Mouse (Mus musculus): Measurements from ENCODE around the gene Rab3ip. TPM values are rescaled to one million over a fixed set of nuclear protein-coding genes. Genes with fewer than 3 reads are reported as not detected.
A peak's percentile ranks its signal among the peaks of the same experiment; 100 is the strongest.

Gene Rab3ip
- polyA plus RNA-seq, 1 experiment from 2014 or later = 36.0 TPM

DNA sequence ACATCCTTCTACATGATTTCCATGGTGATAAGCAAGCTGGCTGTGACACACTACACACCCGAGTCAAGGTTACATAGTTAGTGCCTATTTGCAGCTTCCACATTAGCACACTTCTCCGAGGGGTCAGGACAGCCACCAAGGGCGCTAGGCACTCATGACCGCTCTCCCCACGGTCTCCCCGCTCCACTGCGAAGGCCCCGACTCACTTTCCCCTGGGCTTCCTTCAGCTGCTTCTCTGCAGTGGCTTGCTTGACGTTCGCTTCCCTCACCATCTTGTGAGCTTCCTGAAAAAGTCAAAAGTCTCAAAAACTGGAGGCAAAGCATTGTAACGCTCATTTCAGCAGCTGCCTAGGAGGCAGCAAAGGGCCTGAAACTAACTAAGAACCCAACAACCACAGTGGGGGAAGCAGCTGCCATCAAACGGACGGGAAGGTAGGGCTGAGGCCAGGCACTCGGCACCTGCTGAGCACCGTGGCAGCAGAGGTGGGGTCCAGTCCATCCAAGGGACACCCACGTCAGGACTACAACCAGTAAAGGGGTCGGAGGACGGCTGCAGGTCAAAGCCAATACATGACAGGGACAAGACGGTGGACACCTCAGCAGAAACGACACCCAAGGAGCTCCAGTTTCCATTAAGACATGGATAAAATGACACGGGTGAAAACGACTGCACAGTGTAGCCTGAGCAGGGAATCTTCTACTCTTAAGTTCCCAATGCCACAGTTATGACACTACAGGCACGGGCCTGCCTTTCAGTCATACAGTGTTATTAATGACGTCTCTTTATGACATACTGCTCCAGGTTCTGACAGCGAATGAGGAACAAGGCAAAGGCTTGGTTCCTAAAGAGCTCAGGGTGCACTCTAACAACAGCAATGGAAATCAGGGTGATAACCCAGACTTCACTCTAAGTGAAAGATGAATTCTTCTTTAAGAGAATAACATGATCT is 30.9 kb downstream of the Rab3ip start:
- ATAC-seq (ENCODE audit: insufficient number of reproducible peaks, low FRiP score, low TSS enrichment, low read depth) = no peak
- Histone ChIP-seq H3K9ac (no peak overlapping the region), H3K4me3 (replicated peaks) (no peak overlapping the region), H3K36me3 (peaks cover 13% of the 10 kb centered on the region; the same call in 1 of the 2 replicates), H3K27ac (replicated peaks) (no peak overlapping the region), H3K4me1 (no peaks in the 10 kb centered on the region), H3K9me3 (replicated peaks) (no peaks in the 10 kb centered on the region), H3K4me2 (replicated peaks) (no peak overlapping the region), H3K27me3 (no peaks in the 10 kb centered on the region)
- WGBS = 86% methylated on average over 25 of the region's 25 CpGs

DNA sequence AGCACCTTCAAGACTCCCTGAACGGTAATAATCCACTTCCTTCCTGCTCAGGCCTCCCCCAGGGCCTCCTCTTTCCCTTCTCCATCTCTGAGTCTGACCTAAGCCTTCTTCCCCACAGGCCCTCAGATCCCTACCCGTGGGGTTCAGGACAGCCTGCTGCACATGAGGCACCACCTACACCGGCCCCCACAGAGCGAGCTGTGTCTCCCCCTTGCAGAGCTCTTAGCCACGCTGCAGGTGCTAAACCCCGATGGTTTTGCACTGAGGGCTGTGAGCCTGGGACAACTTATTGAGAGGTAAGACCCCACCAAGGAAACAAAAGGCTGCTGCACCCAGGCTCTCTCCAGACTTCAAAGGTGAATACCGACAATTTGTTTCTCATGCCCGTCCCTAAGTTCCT is 34.0 kb downstream of the Rab3ip start:
- no peak for ATAC-seq (ENCODE audit: insufficient number of reproducible peaks, low FRiP score, low TSS enrichment, low read depth)
- no peak overlapping the region for H3K4me3 ChIP-seq (replicated peaks)
- peaks cover 9% of the 10 kb centered on the region for H3K4me1 ChIP-seq
- WGBS = 75% methylated on average over 8 of the region's 8 CpGs
- H3K27me3 ChIP-seq = no peaks in the 10 kb centered on the region
- no peak overlapping the region for H3K27ac ChIP-seq (replicated peaks)
- no peak overlapping the region for H3K9ac ChIP-seq
- H3K9me3 ChIP-seq (replicated peaks) = no peaks in the 10 kb centered on the region
- 0 out of 2 replicates have a peak, but pooled peaks cover 14% of the 10 kb centered on the region for H3K36me3 ChIP-seq
- H3K4me2 ChIP-seq (replicated peaks) = no peak overlapping the region

DNA sequence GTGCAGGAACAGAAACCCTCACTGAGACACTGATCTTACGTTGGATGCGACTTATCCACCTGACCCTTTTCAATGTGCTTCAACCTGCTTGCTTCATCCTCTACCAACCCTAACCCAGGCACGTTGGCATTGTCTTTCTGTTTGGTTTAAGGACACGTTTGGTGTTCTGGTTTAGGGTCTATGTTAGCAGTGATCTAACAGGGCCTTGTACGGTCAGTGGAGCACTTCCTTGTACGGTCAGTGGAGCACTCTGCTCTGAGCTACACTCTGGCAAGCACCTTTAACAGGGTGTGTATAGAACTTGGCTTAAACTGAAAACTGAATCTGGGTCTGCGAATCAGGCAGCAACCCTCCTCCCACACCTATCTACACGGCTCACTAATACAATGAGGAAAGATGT is 35.3 kb downstream of the Rab3ip start:
- H3K4me2 ChIP-seq (replicated peaks) = no peak overlapping the region
- no peak for ATAC-seq (ENCODE audit: insufficient number of reproducible peaks, low FRiP score, low TSS enrichment, low read depth)
- H3K9ac ChIP-seq = no peak overlapping the region
- no peak overlapping the region for H3K27ac ChIP-seq (replicated peaks)
- H3K9me3 ChIP-seq (replicated peaks) = no peaks in the 10 kb centered on the region
- peaks cover 9% of the 10 kb centered on the region for H3K4me1 ChIP-seq
- H3K36me3 ChIP-seq = peaks cover 24% of the 10 kb centered on the region
- no peak overlapping the region for H3K4me3 ChIP-seq (replicated peaks)
- WGBS = 91% methylated on average over 8 of the region's 8 CpGs
- H3K27me3 ChIP-seq = no peaks in the 10 kb centered on the region

DNA sequence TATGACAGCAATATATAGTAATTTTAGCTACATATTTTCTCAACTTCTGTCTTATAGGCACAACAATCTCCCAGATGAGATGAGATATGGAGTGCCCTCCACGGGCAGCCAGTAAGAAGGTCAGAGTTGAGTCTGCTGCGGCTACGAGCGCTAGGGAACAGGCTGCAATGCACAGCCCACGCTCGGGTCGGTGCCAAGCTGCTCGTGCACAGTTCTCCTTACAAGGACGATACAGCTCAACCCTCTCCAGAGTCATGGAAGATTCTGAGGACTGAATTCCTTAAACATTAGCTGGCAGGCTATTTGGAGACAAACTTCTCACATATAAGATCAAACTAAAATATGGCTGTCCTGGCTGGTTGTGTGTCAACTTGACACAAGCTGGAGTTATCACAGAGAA is 36.0 kb downstream of the Rab3ip start:
- Histone ChIP-seq H3K9me3 (replicated peaks) (no peaks in the 10 kb centered on the region), H3K4me3 (replicated peaks) (no peak overlapping the region), H3K36me3 (peaks cover 31% of the 10 kb centered on the region), H3K4me1 (peaks cover 9% of the 10 kb centered on the region), H3K27me3 (no peaks in the 10 kb centered on the region), H3K27ac (replicated peaks) (no peak overlapping the region), H3K4me2 (replicated peaks) (no peak overlapping the region), H3K9ac (no peak overlapping the region)
- WGBS = 84% methylated on average over 9 of the region's 9 CpGs
- no peak for ATAC-seq (ENCODE audit: insufficient number of reproducible peaks, low FRiP score, low TSS enrichment, low read depth)

DNA sequence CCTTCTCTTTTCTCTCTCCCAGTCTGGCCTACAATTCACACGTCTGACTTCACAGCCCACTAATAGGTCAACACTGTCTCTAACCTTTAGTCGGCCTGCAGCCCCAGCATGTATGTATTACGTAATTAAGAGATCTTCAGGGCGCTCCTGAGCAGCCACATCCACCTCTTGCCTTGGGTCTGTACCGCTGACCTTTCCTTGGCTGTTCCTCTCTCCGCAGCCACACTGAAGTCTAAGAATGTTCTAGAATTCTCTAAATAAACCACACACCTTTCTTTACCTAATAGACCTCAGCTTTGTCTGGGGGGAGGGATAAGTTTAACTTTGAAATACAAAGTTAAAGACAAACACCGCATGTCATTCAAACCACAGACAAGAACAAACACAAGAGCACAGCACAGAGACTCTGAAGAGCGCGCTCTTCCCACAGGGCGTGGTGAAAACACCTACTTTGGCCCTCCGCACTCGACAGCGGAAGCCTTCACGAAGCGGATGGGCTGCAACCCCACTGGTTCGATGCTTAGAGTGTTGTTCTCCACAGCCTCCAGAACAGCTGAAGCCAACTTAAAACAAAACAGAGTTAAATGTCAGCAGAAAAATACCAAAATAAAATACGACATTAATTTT is 36.8 kb downstream of the Rab3ip start:
- Histone ChIP-seq H3K27me3 (no peaks in the 10 kb centered on the region), H3K4me3 (replicated peaks) (no peak overlapping the region), H3K9ac (no peak overlapping the region), H3K4me1 (peaks cover 9% of the 10 kb centered on the region), H3K27ac (replicated peaks) (peak overlapping the region; percentile 48; the same call in 1 of the 2 replicates), H3K36me3 (peaks cover 39% of the 10 kb centered on the region), H3K9me3 (replicated peaks) (no peaks in the 10 kb centered on the region), H3K4me2 (replicated peaks) (no peak overlapping the region)
- ATAC-seq (ENCODE audit: insufficient number of reproducible peaks, low FRiP score, low TSS enrichment, low read depth) = no peak
- 74% methylated on average over 17 of the region's 17 CpGs for WGBS

DNA sequence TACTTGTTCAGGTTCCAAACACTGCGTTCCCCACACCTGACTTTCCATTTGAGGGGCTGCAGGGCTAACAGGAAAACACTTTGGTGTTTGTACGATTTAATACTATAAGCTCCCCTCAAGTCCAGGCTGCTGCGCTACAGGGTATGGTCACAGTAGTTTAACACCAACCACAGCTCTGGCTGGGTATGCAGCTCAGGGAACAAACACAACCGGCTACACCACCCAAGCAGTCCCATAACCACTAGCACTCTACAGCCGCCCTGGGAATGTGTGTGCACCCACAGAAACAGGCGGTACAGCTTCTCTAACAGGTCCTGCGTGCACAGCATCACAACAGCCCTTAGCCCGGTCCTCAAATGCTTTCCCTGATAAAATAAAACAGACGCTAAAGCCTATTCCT is 37.7 kb downstream of the Rab3ip start:
- WGBS = 41% methylated on average over 9 of the region's 9 CpGs
- H3K27ac ChIP-seq (replicated peaks) = peak overlapping the region; percentile 49; the same call in 1 of the 2 replicates

DNA sequence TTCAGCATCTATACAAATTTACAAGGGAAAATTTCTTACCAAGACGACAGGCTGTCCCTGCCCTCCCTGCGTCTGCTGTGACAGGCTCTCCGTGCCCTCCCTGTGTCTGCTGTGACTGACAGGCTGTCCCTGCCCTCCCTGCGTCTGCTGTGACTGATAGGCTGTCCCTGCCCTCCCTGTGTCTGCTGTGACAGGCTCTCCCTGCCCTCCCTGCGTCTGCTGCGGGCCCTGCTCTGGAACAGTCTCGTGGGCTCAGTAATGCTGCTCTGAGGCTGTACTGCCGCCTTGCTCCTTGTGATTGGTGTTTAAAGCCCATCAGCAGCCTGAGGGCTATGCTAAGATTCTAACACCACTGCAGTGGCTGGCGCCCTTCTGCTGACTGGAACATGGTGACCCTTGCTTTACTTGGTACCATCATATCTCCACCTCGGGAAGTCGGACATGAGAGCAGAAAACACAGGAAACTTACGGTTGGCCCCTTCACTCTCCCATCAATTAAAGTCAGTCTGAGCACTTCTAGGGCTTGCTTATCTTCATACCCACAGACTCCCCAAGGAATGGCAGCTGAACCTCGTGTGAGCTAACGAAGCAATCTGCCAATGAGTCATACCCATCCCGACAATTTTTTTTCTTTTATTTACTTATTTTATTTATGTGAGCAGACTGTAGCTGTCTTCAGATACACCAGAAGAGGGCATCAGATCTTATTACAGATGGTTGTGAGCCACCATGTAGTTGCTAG is 41.5 kb downstream of the Rab3ip start:
- no peak overlapping the region for H3K9ac ChIP-seq
- no peaks in the 10 kb centered on the region for H3K9me3 ChIP-seq (replicated peaks)
- peaks cover 9% of the 10 kb centered on the region for H3K4me1 ChIP-seq
- H3K4me3 ChIP-seq (replicated peaks) = no peak overlapping the region
- no peak for ATAC-seq (ENCODE audit: insufficient number of reproducible peaks, low FRiP score, low TSS enrichment, low read depth)
- WGBS = 68% methylated on average over 15 of the region's 15 CpGs
- H3K27me3 ChIP-seq = no peaks in the 10 kb centered on the region
- no peak overlapping the region for H3K27ac ChIP-seq (replicated peaks)
- H3K4me2 ChIP-seq (replicated peaks) = no peak overlapping the region
- H3K36me3 ChIP-seq = peaks cover 73% of the 10 kb centered on the region

More for the DNA sequence above, 37.7 kb downstream of the Rab3ip start:
- H3K9ac ChIP-seq = no peak overlapping the region
- H3K36me3 ChIP-seq = peaks cover 44% of the 10 kb centered on the region
- no peak overlapping the region for H3K4me3 ChIP-seq (replicated peaks)
- no peaks in the 10 kb centered on the region for H3K27me3 ChIP-seq
- H3K4me1 ChIP-seq = peaks cover 9% of the 10 kb centered on the region
- H3K9me3 ChIP-seq (replicated peaks) = no peaks in the 10 kb centered on the region
- ATAC-seq (ENCODE audit: insufficient number of reproducible peaks, low FRiP score, low TSS enrichment, low read depth) = peak; percentile 72
- no peak overlapping the region for H3K4me2 ChIP-seq (replicated peaks)

DNA sequence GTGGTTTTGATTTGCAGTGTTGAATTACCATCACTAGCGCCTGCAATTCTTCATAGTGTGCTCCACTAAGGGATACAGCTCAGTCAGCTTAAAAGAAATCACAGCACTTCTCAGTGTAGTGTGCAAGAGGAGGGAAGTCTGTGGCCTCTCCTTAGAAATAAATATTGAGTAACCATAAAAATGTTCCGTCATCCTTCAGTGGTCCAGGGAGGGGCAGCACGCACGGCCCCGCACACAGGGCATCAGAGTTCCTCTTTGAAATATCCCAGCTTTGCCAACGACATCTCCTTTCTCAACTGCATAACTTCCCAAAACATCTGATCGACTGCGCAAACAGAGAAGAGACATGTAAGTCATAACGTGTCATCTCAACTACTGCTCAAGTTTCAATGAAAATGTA is 43.8 kb downstream of the Rab3ip start:
- Histone ChIP-seq H3K9me3 (replicated peaks) (no peaks in the 10 kb centered on the region), H3K27me3 (no peaks in the 10 kb centered on the region), H3K4me1 (no peaks in the 10 kb centered on the region), H3K36me3 (peaks cover 64% of the 10 kb centered on the region), H3K4me3 (replicated peaks) (no peak overlapping the region), H3K27ac (replicated peaks) (no peak overlapping the region), H3K9ac (no peak overlapping the region), H3K4me2 (replicated peaks) (no peak overlapping the region)
- 82% methylated on average over 9 of the region's 9 CpGs for WGBS
- ATAC-seq (ENCODE audit: insufficient number of reproducible peaks, low FRiP score, low TSS enrichment, low read depth) = no peak

DNA sequence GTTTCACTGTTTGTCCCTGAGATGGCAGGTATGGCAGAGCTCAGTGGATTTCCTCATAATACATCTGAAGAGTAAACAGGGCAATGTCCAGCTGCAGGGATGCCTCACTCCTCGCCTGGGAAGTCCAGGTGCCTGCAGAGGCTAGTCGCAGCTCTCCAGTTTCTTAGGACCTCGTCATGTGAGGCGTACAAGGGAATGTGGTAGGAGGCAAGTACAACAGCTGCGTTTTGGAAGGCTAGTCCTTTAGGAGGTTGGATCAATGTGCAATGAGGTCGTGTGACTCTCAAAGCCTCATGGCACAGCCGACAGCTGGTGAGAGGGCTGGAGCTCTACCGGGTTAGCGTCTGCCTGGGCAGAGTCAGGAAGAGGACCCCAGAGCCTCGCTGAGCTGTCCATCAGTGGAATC is 46.1 kb downstream of the Rab3ip start:
- no peaks in the 10 kb centered on the region for H3K9me3 ChIP-seq (replicated peaks)
- no peaks in the 10 kb centered on the region for H3K4me1 ChIP-seq
- ATAC-seq (ENCODE audit: insufficient number of reproducible peaks, low FRiP score, low TSS enrichment, low read depth) = peak; percentile 24; the same call in 1 of the 2 replicates
- no peak overlapping the region for H3K27ac ChIP-seq (replicated peaks)
- WGBS = 82% methylated on average over 10 of the region's 10 CpGs
- no peak overlapping the region for H3K4me2 ChIP-seq (replicated peaks)
- H3K36me3 ChIP-seq = peaks cover 46% of the 10 kb centered on the region
- no peak overlapping the region for H3K4me3 ChIP-seq (replicated peaks)
- no peaks in the 10 kb centered on the region for H3K27me3 ChIP-seq
- no peak overlapping the region for H3K9ac ChIP-seq

DNA sequence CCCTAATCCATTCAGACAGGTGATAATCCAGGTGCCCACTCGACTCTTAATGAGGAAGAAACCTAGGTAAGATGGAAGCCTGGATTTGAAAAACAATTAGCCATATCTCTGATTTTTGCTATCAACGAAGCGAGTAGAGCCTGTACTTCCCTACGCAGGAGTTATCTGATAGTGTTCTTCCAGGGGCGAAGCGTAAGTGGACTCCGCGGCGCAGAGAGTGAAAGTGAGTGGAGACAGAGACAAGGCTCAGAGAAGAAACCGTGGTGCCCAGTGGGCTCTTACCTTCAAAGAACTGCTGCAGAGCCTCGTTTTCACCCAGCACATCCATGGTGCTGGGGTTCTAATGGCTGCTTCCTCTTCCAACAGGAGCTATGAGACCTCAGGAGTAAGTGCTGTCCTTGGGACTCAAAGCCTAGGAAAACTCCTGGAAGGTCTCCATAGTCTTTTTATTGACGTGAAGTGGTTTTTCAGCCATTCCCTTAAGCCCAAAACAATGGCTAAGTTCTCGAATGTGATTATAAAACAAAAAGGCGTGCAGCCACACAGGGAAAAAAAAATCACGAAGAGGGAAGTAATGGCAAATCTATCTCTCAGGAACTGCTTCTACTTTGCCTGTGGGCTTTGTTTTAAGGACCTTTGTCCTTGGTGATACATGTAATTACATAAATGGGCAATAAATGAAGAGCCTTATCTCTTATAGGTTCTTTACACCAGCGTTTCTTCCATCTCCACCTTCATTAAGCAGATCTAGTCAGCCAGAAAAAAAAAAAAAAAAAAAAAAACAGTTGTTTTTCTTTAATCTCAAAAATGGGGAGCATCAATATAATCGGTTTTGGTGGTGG is 54.0 kb downstream of the Rab3ip start, which contains the start of gene Myrfl:
Myrfl (minus strand) TSS at position 584 of the 842 bp plus-strand sequence.
- no peak within 1 kb of the TSS for H3K4me2 ChIP-seq (replicated peaks)
- ATAC-seq (ENCODE audit: insufficient number of reproducible peaks, low FRiP score, low TSS enrichment, low read depth) = no peak
- no peaks in the 10 kb centered on the region for H3K27me3 ChIP-seq
- H3K9me3 ChIP-seq (replicated peaks) = no peaks in the 10 kb centered on the region
- no peak within 1 kb of the TSS for H3K4me3 ChIP-seq (replicated peaks)
- H3K9ac ChIP-seq = no peak within 1 kb of the TSS
- H3K36me3 ChIP-seq = no peaks in the 10 kb centered on the region
- H3K4me1 ChIP-seq = peaks cover 8% of the 10 kb centered on the region; the same call in 1 of the 2 replicates
- 83% methylated on average over 17 of the region's 17 CpGs for WGBS
- H3K27ac ChIP-seq (replicated peaks) = no peak within 1 kb of the TSS
